Mouse (Mus musculus) bone marrow macrophage, adult 2 months (primary cell): ENCODE measurements around the gene Neu2.

ENCODE experiments used
- CTCF ChIP-seq: IDR thresholded peaks from 2 replicates; pipeline ENCODE4 v1.5.1; 2012; ENCODE audit warnings: low read depth, mild to moderate bottlenecking, low read length, moderate library complexity
- POLR2A ChIP-seq: IDR thresholded peaks from 2 replicates; pipeline ENCODE4 v1.6.1; 2012; ENCODE audit warnings: mild to moderate bottlenecking, low read depth, low read length, borderline replicate concordance

DNA sequence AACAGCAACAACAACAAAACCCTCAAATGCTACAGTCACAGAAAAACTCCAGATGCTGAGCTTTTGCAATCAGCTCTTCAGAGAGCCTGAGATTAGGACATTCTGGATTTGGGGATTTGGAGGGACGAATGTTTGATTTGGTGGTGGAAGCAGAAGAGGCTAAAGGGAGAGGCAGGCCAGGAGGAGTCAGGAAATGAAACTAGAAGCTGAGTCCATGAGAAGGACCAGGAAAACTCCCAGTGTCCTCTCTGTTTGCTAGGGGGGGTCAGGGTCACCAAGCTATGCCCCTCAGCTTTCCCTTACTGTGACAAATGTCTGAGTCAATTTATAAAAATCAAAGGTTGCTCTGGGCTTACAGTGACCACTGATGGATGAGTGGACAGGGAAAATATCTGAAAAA, 43.9 kb downstream of the Neu2 start:
- TF ChIP-seq CTCF (no peak), POLR2A (no peak)
